Mouse (Mus musculus) monocyte, adult 2 months (primary cell): ENCODE measurements around the gene Stau1.
A peak's percentile ranks its signal among the peaks of the same experiment; 100 is the strongest.
"Not testable (repeated sequence)": the region's sequence is repeated elsewhere in the genome, so short reads cannot be mapped to it uniquely, and the experiment has no call there.

Experiments used
- DNase-seq, 2 experiments: peaks; one replicate each; pipeline ENCODE4 v3.0.0; 2022; ENCODE audit warnings: low spot score in 2 of 2, low read depth in 1 of 2

Stau1 gene

GRCm38 (mm10) chr2:166995796-166996532 lies at the start of gene Stau1:
TSS of gene Stau1 (minus strand) at chr2:166996299.
- DNase-seq = peak; percentile 72 to 83

DNA sequence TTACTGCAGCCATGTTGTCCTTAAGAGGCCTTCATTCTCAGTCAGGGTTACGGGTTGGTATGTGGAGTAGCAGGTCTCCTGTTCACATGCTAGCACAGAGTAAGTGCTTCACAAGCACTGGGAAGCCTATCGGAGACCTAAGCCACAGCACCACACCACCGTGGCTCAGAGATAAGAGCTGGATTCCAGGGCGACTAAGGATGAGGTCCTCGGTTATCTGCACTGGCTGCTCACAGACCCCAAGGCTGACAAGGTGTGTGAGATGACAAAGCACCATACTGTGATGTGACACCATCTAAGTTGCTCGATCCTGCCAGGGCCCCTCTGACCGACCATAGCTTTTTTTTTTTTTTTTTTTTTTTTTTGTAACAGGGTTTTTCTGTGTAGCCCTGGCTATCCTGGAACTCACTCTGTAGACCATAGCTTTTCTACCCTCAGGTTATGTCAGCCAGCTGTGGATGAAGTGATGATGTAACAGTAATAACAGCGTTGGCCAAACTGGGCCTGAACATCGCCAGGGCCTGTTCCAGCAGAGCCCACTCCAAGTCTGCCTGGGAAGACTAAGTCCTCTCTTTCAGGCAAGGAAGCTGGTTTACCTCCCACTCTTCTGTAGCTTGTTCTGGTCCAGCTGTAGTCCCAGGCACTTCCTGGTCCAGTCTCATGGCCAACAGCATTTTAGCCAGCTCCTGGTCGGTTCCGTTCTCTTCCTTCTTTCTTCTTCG lies 47.5 kb upstream of the Stau1 start:
- DNase-seq = no peak

DNA sequence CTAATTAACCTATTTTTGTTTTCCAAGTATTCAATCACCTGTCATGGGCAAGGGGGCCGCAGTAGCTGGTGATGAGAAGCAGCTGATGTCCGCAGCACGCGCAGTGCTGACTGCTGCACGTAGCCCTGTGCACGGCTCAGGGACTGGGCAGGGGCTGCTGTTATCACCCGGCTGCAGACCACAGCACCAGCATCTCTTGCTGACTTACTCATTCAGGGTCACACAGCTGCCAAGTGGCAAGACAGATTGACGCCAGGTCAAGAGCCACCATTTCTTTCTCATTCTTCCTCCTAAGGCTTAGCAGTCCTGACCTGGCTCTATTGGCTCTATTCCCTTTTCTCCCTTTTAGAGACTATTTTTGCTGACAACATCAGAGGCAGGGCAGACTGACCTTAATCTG lies 43.3 kb upstream of the Stau1 start:
- no peak for DNase-seq

GRCm38 (mm10) chr2:167038716-167039115 lies 42.6 kb upstream of the Stau1 start:
- no peak for DNase-seq

DNA sequence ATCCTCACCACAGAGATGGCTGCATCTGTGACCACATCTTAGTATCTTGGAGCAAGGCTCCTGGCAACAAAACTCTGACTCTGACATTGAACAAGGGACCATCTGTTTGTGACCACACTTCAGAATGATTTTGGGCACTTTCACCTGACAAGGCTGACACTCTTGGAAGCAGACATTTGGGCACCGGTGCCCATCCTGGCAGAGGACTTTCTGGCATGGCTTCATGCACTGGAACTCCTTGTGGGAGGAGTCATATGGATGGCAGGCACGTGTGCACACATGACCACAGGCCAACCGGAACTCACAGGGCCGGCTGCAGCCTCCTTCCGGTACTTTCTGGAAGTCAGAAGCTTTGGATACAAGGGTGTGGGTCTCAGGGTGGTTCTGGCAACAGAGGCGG lies 42.2 kb upstream of the Stau1 start:
- DNase-seq = no peak

DNA sequence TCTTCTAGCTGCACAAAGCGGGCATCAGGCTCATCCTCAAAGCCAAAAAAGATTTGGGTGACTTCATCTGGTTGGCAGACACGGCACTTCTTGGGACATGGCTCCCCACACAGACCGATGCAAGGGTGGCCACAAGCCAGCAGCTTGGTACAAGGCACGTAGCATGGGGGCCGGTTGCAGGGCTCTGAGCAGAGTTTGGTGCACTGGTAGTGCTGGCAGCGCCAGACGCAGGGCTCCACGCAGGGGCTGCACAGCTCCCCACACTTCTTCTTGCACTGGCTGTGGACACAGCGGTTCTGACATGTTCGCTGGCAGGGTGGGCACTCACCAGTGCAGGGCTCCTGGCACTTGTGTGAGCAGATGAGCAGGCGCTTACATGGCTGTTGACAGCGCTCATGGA lies 41.6 kb upstream of the Stau1 start:
- no peak for DNase-seq

DNA sequence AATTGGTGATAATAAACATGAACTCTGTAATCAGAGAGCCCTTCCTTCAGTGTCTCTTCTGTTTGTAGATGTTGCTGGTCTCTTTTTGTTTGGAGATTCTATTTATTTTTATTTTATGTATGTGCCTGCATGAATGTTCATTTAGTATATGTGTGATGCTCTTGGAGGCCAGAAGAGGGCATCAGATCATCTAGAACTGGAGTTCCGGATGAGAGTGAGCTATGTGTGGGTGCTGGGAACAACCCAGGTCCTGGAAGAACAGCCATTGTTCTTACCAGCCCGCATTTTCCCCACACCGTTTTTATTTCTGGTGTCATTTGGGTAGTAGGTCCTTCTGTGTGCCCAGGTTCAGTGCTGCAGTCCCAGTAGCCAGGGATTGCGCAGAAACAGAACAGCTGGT lies 34.4 kb upstream of the Stau1 start:
- DNase-seq = no peak

- DNase-seq = no peak
Measured at GRCm38 (mm10) chr2:167028553-167028952, 32.5 kb upstream of the Stau1 start.

GRCm38 (mm10) chr2:167019396-167019795 lies 23.3 kb upstream of the Stau1 start:
- DNase-seq = no peak

GRCm38 (mm10) chr2:167015382-167015718 lies 19.3 kb upstream of the Stau1 start:
- DNase-seq = no peak

GRCm38 (mm10) chr2:167014702-167015381 lies 18.7 kb upstream of the Stau1 start, which contains the start of gene Ddx27:
TSS of gene Ddx27 (plus strand) at chr2:167015193.
- peak; percentile 64 to 83 for DNase-seq

- no peak for DNase-seq
Measured at GRCm38 (mm10) chr2:167010546-167010945, 14.4 kb upstream of the Stau1 start.

DNA sequence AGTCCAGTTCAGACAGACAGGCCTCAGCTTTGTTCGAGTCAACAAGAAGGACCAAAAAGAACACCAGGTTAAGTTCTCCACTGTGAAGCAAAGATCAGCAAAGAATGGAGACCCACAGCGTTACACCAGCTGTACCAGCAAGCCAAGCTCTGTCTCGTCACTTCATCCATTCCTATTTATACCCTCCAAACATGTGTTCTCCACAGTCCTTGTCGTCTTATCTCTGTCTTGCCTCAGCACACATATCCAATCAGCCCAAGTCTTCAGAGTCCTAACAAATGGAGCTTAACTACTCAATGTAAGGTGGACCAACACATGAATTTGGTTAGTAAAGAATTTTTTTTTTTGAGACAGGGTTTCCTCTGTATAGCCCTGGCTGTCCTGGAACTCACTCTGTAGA lies 13.4 kb upstream of the Stau1 start:
- DNase-seq = no peak

- DNase-seq = not testable (repeated sequence)
Measured at GRCm38 (mm10) chr2:167007565-167007964, 11.5 kb upstream of the Stau1 start.

DNA sequence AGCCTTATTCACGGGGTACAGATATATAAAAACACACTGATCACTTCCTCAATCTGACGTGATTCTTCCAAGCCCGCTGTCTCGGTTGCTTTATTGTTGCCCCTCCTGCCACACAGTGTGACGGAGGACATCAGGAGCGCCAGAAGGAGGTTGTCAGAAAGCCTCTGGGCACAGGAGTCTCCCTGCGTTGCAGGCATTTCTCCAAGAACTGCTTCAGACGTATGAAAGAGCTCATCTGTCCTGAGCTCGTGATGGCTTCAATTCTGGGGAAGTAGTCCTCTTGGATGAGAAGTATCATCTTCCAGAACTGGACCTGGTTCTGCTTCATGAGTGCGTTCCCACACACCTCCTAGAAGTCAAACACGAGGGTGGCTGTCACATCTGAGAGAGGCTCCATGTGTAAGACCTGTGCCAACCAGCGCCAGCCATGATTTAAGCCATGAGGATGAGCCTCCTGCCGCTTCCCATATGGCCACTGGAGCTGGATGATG lies 10.9 kb upstream of the Stau1 start:
- no peak for DNase-seq

GRCm38 (mm10) chr2:167006355-167006754 lies 10.3 kb upstream of the Stau1 start:
- no peak for DNase-seq

- DNase-seq = no peak
Measured at GRCm38 (mm10) chr2:167004099-167004854, 8.2 kb upstream of the Stau1 start.

DNA sequence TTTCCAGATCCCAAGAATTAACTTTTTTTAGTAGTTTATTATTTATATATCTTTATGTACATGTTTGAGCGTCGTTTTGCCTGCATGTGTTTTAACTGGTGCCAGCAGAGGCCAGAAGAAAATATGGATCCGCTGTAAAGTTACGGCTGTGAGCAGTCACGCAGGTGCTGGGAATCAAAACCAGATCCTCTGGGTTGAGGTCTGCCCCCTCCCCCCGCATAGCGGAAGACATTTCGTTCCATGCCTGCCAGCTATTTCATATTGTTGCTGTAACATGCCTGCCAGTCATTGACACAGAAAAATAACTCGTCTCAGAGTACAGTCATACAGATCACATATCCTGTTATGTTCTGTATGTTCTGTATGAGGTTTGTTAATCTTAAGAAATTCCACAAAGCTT lies 5.4 kb upstream of the Stau1 start:
- no peak for DNase-seq

GRCm38 (mm10) chr2:166996533-166996894 lies 415 bp upstream of the Stau1 start:
- DNase-seq = no peak

GRCm38 (mm10) chr2:166995021-166995795 lies 891 bp downstream of the Stau1 start:
- DNase-seq = no peak

- no peak for DNase-seq
Measured at GRCm38 (mm10) chr2:166991945-166992344, 4.2 kb downstream of the Stau1 start.
